Mouse (Mus musculus): ENCODE data around the gene Sufu. TPM values are rescaled to one million over a fixed set of nuclear protein-coding genes. Genes with fewer than 3 reads are reported as not detected.

Gene Sufu
- polyA plus RNA-seq, 1 experiment from 2014 or later, result 50.2 TPM

GRCm38 (mm10) chr19:46463446-46463845 is 66.8 kb downstream of the Sufu start:
- Histone ChIP-seq H3K9me3 (replicated peaks) (no peaks in the 10 kb centered on the region), H3K36me3 (peaks cover 75% of the 10 kb centered on the region), H3K4me3 (no peak overlapping the region), H3K27ac (replicated peaks) (no peak overlapping the region), H3K4me1 (peaks cover 16% of the 10 kb centered on the region), H3K27me3 (ENCODE audit: low read depth, poor library complexity, severe bottlenecking) (no peaks in the 10 kb centered on the region)
- WGBS, result 95% methylated on average over 4 of the region's 4 CpGs
- no peak for DNase-seq (ENCODE audit: low spot score)

GRCm38 (mm10) chr19:46466160-46466559 is 69.5 kb downstream of the Sufu start:
- WGBS, result 77% methylated on average over 6 of the region's 6 CpGs
- Histone ChIP-seq H3K4me3 (no peak overlapping the region), H3K27me3 (ENCODE audit: low read depth, poor library complexity, severe bottlenecking) (no peaks in the 10 kb centered on the region), H3K9me3 (replicated peaks) (no peaks in the 10 kb centered on the region), H3K36me3 (peaks cover 58% of the 10 kb centered on the region), H3K4me1 (peaks cover 42% of the 10 kb centered on the region), H3K27ac (replicated peaks) (0 out of 2 replicates have a peak overlapping the region, but pooled peaks have one; percentile 9)
- no peak for DNase-seq (ENCODE audit: low spot score)

GRCm38 (mm10) chr19:46467051-46467503 is 70.4 kb downstream of the Sufu start:
- no peak overlapping the region for H3K27ac ChIP-seq (replicated peaks)
- no peak for DNase-seq (ENCODE audit: low spot score)
- no peak overlapping the region for H3K4me3 ChIP-seq
- no peaks in the 10 kb centered on the region for H3K27me3 ChIP-seq (ENCODE audit: low read depth, poor library complexity, severe bottlenecking)
- H3K36me3 ChIP-seq, result peaks cover 50% of the 10 kb centered on the region
- 78% methylated on average over 3 of the region's 3 CpGs for WGBS
- H3K9me3 ChIP-seq (replicated peaks), result no peaks in the 10 kb centered on the region
- H3K4me1 ChIP-seq, result peaks cover 51% of the 10 kb centered on the region

- H3K36me3 ChIP-seq, result peaks cover 59% of the 10 kb centered on the region
- WGBS, result 35% methylated on average over 17 of the region's 17 CpGs
- H3K4me1 ChIP-seq, result peaks cover 65% of the 10 kb centered on the region
- no peaks in the 10 kb centered on the region for H3K27me3 ChIP-seq (ENCODE audit: low read depth, poor library complexity, severe bottlenecking)
- peak; percentile 45 for DNase-seq (ENCODE audit: low spot score)
- no peak overlapping the region for H3K4me3 ChIP-seq
- no peaks in the 10 kb centered on the region for H3K9me3 ChIP-seq (replicated peaks)
- H3K27ac ChIP-seq (replicated peaks), result peak overlapping the region; percentile 65
Measured at GRCm38 (mm10) chr19:46470364-46471240, 73.9 kb downstream of the Sufu start.

GRCm38 (mm10) chr19:46471324-46472093 is 74.8 kb downstream of the Sufu start:
- H3K4me1 ChIP-seq, result peaks cover 66% of the 10 kb centered on the region
- DNase-seq (ENCODE audit: low spot score), result peak; percentile 64

GRCm38 (mm10) chr19:46477432-46477845 is 80.7 kb downstream of the Sufu start:
- peaks cover 77% of the 10 kb centered on the region for H3K4me1 ChIP-seq

More at GRCm38 (mm10) chr19:46471324-46472093, 74.8 kb downstream of the Sufu start:
- no peaks in the 10 kb centered on the region for H3K27me3 ChIP-seq (ENCODE audit: low read depth, poor library complexity, severe bottlenecking)
- 16% methylated on average over 10 of the region's 10 CpGs for whole genome bisulfite sequencing
- H3K4me3 ChIP-seq, result 0 out of 2 replicates have a peak overlapping the region, but pooled peaks have one; percentile 5
- no peaks in the 10 kb centered on the region for H3K9me3 ChIP-seq (replicated peaks)
- peak overlapping the region; percentile 65 for H3K27ac ChIP-seq (replicated peaks)
- peaks cover 62% of the 10 kb centered on the region for H3K36me3 ChIP-seq

GRCm38 (mm10) chr19:46478242-46478641 is 81.5 kb downstream of the Sufu start:
- WGBS, result 84% methylated on average over 4 of the region's 4 CpGs
- Histone ChIP-seq H3K4me1 (peaks cover 77% of the 10 kb centered on the region), H3K9me3 (replicated peaks) (no peaks in the 10 kb centered on the region), H3K27me3 (ENCODE audit: low read depth, poor library complexity, severe bottlenecking) (no peaks in the 10 kb centered on the region), H3K27ac (replicated peaks) (peak overlapping the region; percentile 71), H3K36me3 (peaks cover 75% of the 10 kb centered on the region), H3K4me3 (no peak overlapping the region)
- no peak for DNase-seq (ENCODE audit: low spot score)

More at GRCm38 (mm10) chr19:46477432-46477845, 80.7 kb downstream of the Sufu start:
- peaks cover 81% of the 10 kb centered on the region for H3K36me3 ChIP-seq
- no peak overlapping the region for H3K4me3 ChIP-seq
- peak overlapping the region; percentile 71 for H3K27ac ChIP-seq (replicated peaks)
- 28% methylated on average over 10 of the region's 10 CpGs for WGBS
- no peak for DNase-seq (ENCODE audit: low spot score)
- no peaks in the 10 kb centered on the region for H3K27me3 ChIP-seq (ENCODE audit: low read depth, poor library complexity, severe bottlenecking)
- H3K9me3 ChIP-seq (replicated peaks), result no peaks in the 10 kb centered on the region

- Histone ChIP-seq H3K36me3 (peaks cover 72% of the 10 kb centered on the region), H3K27me3 (ENCODE audit: low read depth, poor library complexity, severe bottlenecking) (no peaks in the 10 kb centered on the region), H3K4me3 (no peak overlapping the region), H3K9me3 (replicated peaks) (no peaks in the 10 kb centered on the region), H3K27ac (replicated peaks) (peak overlapping the region; percentile 71), H3K4me1 (peaks cover 81% of the 10 kb centered on the region)
- no peak for DNase-seq (ENCODE audit: low spot score)
- 72% methylated on average over 5 of the region's 5 CpGs for WGBS
Measured at GRCm38 (mm10) chr19:46478826-46479225, 82.1 kb downstream of the Sufu start.

GRCm38 (mm10) chr19:46479306-46480075 is 82.8 kb downstream of the Sufu start:
- 85% methylated on average over 21 of the region's 21 CpGs for WGBS
- H3K27ac ChIP-seq (replicated peaks), result peak overlapping the region; percentile 71
- H3K36me3 ChIP-seq, result peaks cover 72% of the 10 kb centered on the region

GRCm38 (mm10) chr19:46480624-46481345 is 84.1 kb downstream of the Sufu start:
- peaks cover 99% of the 10 kb centered on the region for H3K4me1 ChIP-seq
- no peak for DNase-seq (ENCODE audit: low spot score)
- 79% methylated on average over 10 of the region's 10 CpGs for WGBS
- no peaks in the 10 kb centered on the region for H3K9me3 ChIP-seq (replicated peaks)
- peaks cover 72% of the 10 kb centered on the region for H3K36me3 ChIP-seq
- H3K27ac ChIP-seq (replicated peaks), result peak overlapping the region; percentile 71
- H3K27me3 ChIP-seq (ENCODE audit: low read depth, poor library complexity, severe bottlenecking), result no peaks in the 10 kb centered on the region
- H3K4me3 ChIP-seq, result no peak overlapping the region

More at GRCm38 (mm10) chr19:46479306-46480075, 82.8 kb downstream of the Sufu start:
- H3K27me3 ChIP-seq (ENCODE audit: low read depth, poor library complexity, severe bottlenecking), result no peaks in the 10 kb centered on the region
- peaks cover 88% of the 10 kb centered on the region for H3K4me1 ChIP-seq
- no peak for DNase-seq (ENCODE audit: low spot score)
- H3K4me3 ChIP-seq, result no peak overlapping the region
- no peaks in the 10 kb centered on the region for H3K9me3 ChIP-seq (replicated peaks)

- 12% methylated on average over 3 of the region's 3 CpGs for WGBS
- no peak for DNase-seq (ENCODE audit: low spot score)
- H3K4me1 ChIP-seq, result peaks cover 99% of the 10 kb centered on the region
- no peaks in the 10 kb centered on the region for H3K27me3 ChIP-seq (ENCODE audit: low read depth, poor library complexity, severe bottlenecking)
- H3K4me3 ChIP-seq, result peak overlapping the region; percentile 22; the same call in 1 of the 2 replicates
- peak overlapping the region; percentile 71 for H3K27ac ChIP-seq (replicated peaks)
- no peaks in the 10 kb centered on the region for H3K9me3 ChIP-seq (replicated peaks)
- H3K36me3 ChIP-seq, result peaks cover 72% of the 10 kb centered on the region
Measured at GRCm38 (mm10) chr19:46481352-46481751, 84.7 kb downstream of the Sufu start.

All from midbrain, embryonic 10.5 days (tissue).